Mouse (Mus musculus): ENCODE measurements around the gene Zc3h7b. TPM values are rescaled to one million over a fixed set of nuclear protein-coding genes. Genes with fewer than 3 reads are reported as not detected.

The Zc3h7b gene
- total RNA-seq, 2 experiments from 2014 or later = 160 to 179 TPM

GRCm38 (mm10) chr15:81772431-81773120 is 27.7 kb downstream of the Zc3h7b start:
- intact Hi-C loops (cut with DNase I) = no loop called here
- no peak overlapping the region for H3K4me3 ChIP-seq
- no peak for TF ChIP-seq CTCF (IDR thresholded peaks at IDR 0.05)
- H3K27ac ChIP-seq = 0 out of 2 replicates have a peak overlapping the region, but pooled peaks have one; percentile 24
- DNase-seq (ENCODE audit: extremely low spot score in 1 of 2, low spot score in 2 of 2) = no peak

GRCm38 (mm10) chr15:81774505-81775171 is 29.8 kb downstream of the Zc3h7b start:
- DNase-seq (ENCODE audit: extremely low spot score in 1 of 2, low spot score in 2 of 2) = no peak
- intact Hi-C loops (cut with DNase I) = no loop called here
- Histone ChIP-seq H3K4me3 (no peak overlapping the region), H3K27ac (no peak overlapping the region)
- TF ChIP-seq CTCF (IDR thresholded peaks at IDR 0.05) = no peak

- intact Hi-C loops (cut with DNase I) = no loop called here
- no peak overlapping the region for H3K27ac ChIP-seq
- no peak overlapping the region for H3K4me3 ChIP-seq
- DNase-seq (ENCODE audit: extremely low spot score in 1 of 2, low spot score in 2 of 2) = no peak
- TF ChIP-seq CTCF (IDR thresholded peaks at IDR 0.05) = no peak
Observed at GRCm38 (mm10) chr15:81776631-81777422, 32.0 kb downstream of the Zc3h7b start.

- DNase-seq (ENCODE audit: extremely low spot score in 1 of 2, low spot score in 2 of 2) = no peak
- H3K4me3 ChIP-seq = no peak overlapping the region
- TF ChIP-seq CTCF (IDR thresholded peaks at IDR 0.05) = no peak
- H3K27ac ChIP-seq = no peak overlapping the region
- intact Hi-C loops (cut with DNase I) = no loop called here
Observed at GRCm38 (mm10) chr15:81781816-81782215, 37.0 kb downstream of the Zc3h7b start.

- TF ChIP-seq CTCF (IDR thresholded peaks at IDR 0.05) = peak; percentile 17
- intact Hi-C loops (cut with DNase I) = no loop called here
- H3K27ac ChIP-seq = no peak overlapping the region
- H3K4me3 ChIP-seq = no peak overlapping the region
- DNase-seq (ENCODE audit: extremely low spot score in 1 of 2, low spot score in 2 of 2) = no peak
Observed at GRCm38 (mm10) chr15:81784762-81785161, 39.9 kb downstream of the Zc3h7b start.

GRCm38 (mm10) chr15:81785701-81786100 is 40.8 kb downstream of the Zc3h7b start:
- no peak for TF ChIP-seq CTCF (IDR thresholded peaks at IDR 0.05)
- intact Hi-C loops (cut with DNase I) = no loop called here
- H3K27ac ChIP-seq = no peak overlapping the region
- no peak overlapping the region for H3K4me3 ChIP-seq
- DNase-seq (ENCODE audit: extremely low spot score in 1 of 2, low spot score in 2 of 2) = no peak

GRCm38 (mm10) chr15:81787525-81787924 is 42.7 kb downstream of the Zc3h7b start:
- H3K27ac ChIP-seq = no peak overlapping the region
- no peak overlapping the region for H3K4me3 ChIP-seq
- DNase-seq (ENCODE audit: extremely low spot score in 1 of 2, low spot score in 2 of 2) = no peak
- TF ChIP-seq CTCF (IDR thresholded peaks at IDR 0.05) = no peak
- intact Hi-C loops (cut with DNase I) = no loop called here

- intact Hi-C loops (cut with DNase I) = no loop called here
- no peak overlapping the region for H3K27ac ChIP-seq
- H3K4me3 ChIP-seq = no peak overlapping the region
- no peak for DNase-seq (ENCODE audit: extremely low spot score in 1 of 2, low spot score in 2 of 2)
- TF ChIP-seq CTCF (IDR thresholded peaks at IDR 0.05) = no peak
Observed at GRCm38 (mm10) chr15:81792444-81792843, 47.6 kb downstream of the Zc3h7b start.

- no peak for DNase-seq (ENCODE audit: extremely low spot score in 1 of 2, low spot score in 2 of 2)
- no peak overlapping the region for H3K27ac ChIP-seq
- peak; percentile 48 for TF ChIP-seq CTCF (IDR thresholded peaks at IDR 0.05)
- intact Hi-C loops (cut with DNase I) = no loop called here
- H3K4me3 ChIP-seq = no peak overlapping the region
Observed at GRCm38 (mm10) chr15:81796228-81796627, 51.4 kb downstream of the Zc3h7b start.

- DNase-seq (ENCODE audit: extremely low spot score in 1 of 2, low spot score in 2 of 2) = no peak
- no peak overlapping the region for H3K4me3 ChIP-seq
- no peak for TF ChIP-seq CTCF (IDR thresholded peaks at IDR 0.05)
- H3K27ac ChIP-seq = 0 out of 2 replicates have a peak overlapping the region, but pooled peaks have one; percentile 15
- intact Hi-C loops (cut with DNase I) = no loop called here
Observed at GRCm38 (mm10) chr15:81797861-81798260, 53.0 kb downstream of the Zc3h7b start.

- TF ChIP-seq CTCF (IDR thresholded peaks at IDR 0.05) = no peak
- intact Hi-C loops (cut with DNase I) = no loop called here
- no peak for DNase-seq (ENCODE audit: extremely low spot score in 1 of 2, low spot score in 2 of 2)
- no peak overlapping the region for H3K4me3 ChIP-seq
- H3K27ac ChIP-seq = no peak overlapping the region
Observed at GRCm38 (mm10) chr15:81798421-81798820, 53.6 kb downstream of the Zc3h7b start.

GRCm38 (mm10) chr15:81800391-81800790 is 55.5 kb downstream of the Zc3h7b start:
- TF ChIP-seq CTCF (IDR thresholded peaks at IDR 0.05) = no peak
- Histone ChIP-seq H3K4me3 (no peak overlapping the region), H3K27ac (no peak overlapping the region)
- intact Hi-C loops (cut with DNase I) = no loop called here
- DNase-seq (ENCODE audit: extremely low spot score in 1 of 2, low spot score in 2 of 2) = no peak

All from left cerebral cortex, adult 2 months (tissue).